Mouse (Mus musculus) retina, postnatal 7 days (tissue): Measurements from ENCODE around the gene Pcca.

ENCODE experiments used
- DNase-seq: peaks from one replicate; pipeline ENCODE4 v3.0.0-alpha.2; 2012; ENCODE audit warnings: low read depth, low spot score

The Pcca gene

DNA sequence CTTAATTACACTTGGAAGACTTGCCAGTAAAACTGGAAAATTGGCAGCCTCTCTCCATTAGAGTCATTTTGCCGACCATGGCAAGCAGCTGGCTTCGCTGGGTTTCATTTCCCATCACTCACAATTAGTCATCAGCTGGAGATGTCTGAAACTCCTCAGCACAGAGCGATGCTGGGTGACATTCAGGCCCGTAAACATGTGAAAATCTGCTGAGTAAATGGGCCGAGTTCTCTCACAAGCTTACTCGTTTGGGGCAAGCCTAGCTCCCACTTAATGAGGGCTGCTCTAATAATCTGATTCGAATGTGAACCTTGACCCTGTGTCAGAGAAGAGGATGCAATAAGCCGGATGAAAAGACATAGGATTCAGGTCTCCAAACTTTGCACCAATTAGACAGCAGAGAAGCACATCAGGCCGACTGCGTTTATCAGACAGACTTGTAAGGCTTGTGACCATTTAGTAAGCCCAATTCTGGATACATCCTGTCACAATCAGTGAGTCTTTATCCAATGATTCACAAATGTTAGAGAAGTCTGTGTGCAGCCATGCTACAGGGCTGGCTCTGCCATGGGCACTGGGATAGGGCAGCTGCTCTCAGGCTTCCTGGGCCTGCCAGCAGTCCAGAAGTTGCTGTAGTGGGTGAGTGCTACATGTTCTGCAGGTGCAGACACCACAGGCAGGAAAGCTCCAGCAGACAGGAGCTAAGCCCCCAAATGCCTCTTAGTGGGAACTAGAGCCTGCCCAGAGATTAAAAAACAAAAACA is 349.9 kb downstream of the Pcca start:
- DNase-seq, result peak; percentile 31

DNA sequence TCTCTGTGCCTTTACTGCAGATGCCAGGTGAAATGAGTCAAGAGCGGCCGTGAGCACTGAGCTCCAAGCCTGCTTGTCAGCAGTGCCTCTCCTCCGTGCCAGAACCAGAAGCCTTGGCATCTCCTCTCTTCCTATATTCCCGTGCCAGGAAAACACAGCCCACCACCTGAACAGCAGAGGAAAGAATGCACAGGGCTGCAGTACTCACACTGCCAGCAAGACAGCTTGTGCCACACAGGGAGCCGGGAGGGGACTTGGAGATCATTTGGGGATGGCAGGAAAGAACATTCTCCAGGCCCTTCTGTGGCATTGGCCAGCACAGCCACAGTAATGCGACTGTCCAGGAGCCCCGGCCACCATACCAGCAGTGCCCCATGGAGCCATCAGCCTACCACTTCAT is 351.8 kb downstream of the Pcca start:
- no peak for DNase-seq

DNA sequence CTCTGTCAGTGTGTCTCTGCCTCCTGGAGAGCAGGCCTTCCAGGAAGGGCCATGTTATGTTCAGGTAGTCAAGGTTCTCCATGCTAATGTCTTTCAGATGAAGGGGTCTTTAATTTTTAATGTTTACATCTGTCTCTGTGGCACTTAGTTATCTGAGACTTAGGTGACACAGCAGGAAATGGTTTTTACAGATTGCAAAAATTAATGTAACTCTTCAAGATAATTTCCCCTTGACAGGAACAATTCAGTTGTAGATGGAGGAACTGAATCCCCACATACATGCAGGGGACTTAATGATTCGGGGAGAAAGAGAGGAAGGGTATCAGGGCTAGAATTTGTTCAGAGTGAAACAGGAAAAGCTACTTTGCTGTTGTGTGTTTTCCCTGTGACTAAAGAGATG is 353.2 kb downstream of the Pcca start:
- DNase-seq, result no peak

GRCm38 (mm10) chr14:122887702-122888479 is 353.8 kb downstream of the Pcca start:
- DNase-seq, result no peak

- no peak for DNase-seq
These were observed 354.4 kb downstream of the Pcca start for GRCm38 (mm10) chr14:122888480-122888872.

DNA sequence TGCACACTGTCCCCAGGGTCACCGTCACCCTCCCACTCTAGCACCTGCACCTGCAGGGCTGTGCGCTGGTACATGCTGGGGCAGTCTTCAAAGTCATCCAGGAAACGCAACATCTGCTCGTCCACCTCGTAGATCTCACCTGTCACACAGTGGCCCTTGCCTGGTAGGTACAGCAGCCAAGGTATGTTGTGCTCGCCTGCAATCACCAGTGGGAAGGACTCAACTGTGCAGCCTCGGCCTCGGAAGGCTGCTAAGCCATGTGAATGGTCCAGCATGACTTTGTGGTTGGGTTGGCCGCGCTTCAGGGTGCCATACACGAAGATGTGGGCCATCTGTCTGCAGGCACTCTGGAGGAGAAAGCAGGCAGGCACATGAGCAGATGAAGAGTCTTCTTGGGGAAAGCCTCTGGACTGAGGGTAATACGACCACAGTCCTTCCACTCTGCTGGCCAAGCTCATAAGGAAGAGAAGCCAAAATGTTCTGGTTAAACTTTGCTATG is 357.4 kb downstream of the Pcca start:
- no peak for DNase-seq

- DNase-seq, result no peak
These were observed 362.0 kb downstream of the Pcca start for GRCm38 (mm10) chr14:122896106-122896505.

DNA sequence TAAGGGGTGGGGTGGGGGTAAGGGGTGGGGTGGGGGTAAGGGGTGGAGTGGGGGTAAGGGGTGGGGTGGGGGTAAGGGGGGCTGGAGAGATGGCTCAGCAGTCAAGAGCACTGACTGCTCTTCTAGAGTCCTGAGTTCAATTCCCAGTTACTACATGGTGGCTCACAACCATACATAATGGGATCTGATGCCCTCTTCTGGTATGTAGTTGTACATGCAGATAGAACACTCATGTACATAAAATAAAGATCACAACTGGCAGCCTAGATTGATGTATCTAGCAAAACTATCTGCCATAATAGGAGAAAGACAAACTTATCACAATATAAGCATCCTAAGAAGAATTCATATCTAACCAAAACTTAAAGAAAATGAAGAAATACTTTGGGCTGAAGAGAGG is 364.4 kb downstream of the Pcca start:
- DNase-seq, result no peak

GRCm38 (mm10) chr14:122900679-122901078 is 366.6 kb downstream of the Pcca start:
- no peak for DNase-seq

GRCm38 (mm10) chr14:122901177-122901576 is 367.1 kb downstream of the Pcca start:
- DNase-seq, result no peak

DNA sequence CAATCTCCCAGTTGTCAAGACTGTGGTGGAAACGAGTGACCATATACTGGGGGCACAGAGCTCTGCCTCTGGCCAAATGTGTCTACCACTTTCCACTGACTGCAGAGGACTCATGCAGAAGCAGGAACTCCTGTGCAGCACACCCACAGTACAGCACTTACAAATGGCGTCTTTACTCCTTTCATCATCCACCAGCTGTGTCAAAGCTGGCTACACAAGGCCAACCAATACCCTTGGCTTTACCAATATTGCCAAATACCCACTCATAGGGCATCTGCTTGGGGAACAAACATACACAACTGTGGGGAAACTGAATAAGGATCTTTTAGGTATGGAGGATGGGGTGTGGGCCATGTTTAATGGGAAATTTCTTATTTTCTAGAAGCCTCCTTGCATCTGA is 367.6 kb downstream of the Pcca start:
- no peak for DNase-seq

DNA sequence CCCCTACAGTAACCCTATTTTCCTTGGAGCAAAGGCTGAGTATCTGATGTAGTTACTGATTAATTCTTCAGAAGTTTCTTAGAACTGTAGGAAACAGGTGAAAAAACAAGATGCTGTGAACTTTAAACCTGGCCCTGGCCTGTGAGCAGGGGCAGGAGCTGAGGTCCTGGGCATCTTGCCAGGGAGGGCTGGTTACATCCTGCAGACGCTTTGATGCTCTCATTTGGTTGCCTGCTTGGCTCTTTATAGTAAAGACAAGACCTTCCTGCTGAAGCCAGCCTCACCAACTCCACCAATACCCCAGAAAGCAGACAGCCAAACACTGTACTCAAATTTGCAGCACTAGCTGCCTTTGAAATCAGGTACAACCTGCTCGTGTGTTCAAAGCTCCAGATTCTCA is 368.0 kb downstream of the Pcca start:
- no peak for DNase-seq

GRCm38 (mm10) chr14:122902884-122903283 is 368.8 kb downstream of the Pcca start:
- no peak for DNase-seq

DNA sequence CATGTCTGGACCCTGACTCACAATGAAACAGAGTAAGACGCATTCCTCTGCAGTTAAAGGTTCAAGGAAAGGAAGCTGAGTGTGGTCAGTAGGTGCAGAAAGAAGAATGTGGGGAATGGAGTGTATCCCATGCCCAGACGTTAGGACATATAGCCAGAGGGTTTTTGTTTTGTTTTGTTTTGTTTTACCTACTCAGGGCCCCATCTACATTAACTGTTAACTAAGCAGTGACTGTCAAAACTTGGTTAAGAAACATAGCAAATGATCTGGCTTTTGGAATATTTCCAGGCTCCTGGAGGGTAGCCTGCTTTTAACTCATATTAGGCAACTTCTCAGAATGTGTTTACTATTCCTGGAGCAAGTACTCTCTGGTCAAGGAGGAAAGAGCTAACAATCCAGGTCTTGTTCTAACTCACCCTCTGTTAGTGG is 369.8 kb downstream of the Pcca start:
- no peak for DNase-seq

- DNase-seq, result no peak
These were observed 370.9 kb downstream of the Pcca start for GRCm38 (mm10) chr14:122905007-122905406.

DNA sequence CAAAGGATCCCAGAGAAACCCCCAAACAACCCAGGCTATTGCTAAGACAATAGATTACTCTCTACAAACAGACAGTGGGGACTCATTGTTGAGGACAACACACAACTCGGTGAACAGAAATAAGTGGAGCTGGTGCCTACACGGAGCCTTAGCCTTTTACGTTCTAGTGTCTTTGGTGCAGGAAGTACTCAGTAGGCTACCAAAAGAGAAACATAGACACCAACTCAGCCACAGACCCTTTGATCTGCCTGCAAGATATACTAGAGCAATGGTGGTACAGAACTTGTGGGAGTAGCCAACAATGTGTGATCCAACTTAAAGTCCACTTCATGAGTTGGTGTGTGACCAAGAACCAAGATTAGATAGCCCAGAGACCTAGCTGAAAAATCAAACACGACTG is 374.0 kb downstream of the Pcca start:
- no peak for DNase-seq

- DNase-seq, result no peak
These were observed 375.4 kb downstream of the Pcca start for GRCm38 (mm10) chr14:122909368-122910091.

GRCm38 (mm10) chr14:122911265-122911664 is 377.1 kb downstream of the Pcca start:
- DNase-seq, result no peak

DNA sequence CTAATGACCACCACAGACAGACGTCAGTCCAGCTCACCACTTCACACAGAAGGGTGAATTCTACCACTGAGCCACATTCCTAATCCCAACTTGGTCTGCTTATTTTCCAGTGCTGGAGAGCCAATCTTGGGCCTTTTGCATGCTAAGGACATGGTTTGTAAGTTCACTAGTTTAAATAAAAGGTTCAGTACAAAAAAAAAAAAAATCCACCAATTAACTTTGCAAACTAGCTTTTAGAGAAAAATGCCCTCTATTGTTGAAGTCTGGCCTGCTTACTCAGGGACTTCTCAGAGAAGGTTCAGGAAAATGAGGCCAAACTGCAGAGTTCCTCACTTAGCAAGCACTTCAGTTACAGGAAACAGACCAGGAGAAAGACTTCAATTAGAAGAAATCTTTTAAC is 378.0 kb downstream of the Pcca start:
- no peak for DNase-seq

DNA sequence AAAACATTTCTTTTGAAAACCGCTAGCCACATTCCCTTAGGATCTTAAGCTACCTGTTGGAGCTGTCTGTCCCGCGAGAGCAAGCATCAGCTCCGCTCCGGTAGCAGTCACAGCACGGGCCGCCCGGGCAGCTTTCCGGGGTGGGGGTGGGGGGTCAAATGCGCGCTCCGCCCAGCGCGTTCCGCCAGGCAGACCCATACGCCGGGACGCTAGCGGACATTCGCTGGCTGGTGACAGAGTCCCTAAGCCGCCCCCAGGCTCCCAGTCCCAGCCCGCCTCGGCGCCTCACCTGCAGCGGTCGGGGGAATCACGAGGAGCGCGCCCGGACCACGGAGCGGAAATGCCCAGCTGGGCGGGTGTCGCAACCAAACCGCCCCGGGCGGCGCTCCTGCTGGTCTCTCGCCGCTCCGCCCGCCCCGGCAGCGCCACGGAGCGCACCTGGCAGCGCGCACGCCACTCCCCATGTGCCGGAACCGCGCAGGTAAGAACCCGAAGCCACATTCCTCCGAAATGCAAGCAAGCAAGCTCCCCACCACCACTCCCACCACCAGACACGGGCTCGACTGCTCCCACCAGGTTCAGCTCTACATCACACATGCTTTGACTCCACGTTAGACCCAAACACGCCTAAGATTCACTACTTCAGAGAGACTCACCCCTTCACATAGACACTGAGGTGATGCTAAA is 378.8 kb downstream of the Pcca start:
- peak; percentile 34 for DNase-seq

DNA sequence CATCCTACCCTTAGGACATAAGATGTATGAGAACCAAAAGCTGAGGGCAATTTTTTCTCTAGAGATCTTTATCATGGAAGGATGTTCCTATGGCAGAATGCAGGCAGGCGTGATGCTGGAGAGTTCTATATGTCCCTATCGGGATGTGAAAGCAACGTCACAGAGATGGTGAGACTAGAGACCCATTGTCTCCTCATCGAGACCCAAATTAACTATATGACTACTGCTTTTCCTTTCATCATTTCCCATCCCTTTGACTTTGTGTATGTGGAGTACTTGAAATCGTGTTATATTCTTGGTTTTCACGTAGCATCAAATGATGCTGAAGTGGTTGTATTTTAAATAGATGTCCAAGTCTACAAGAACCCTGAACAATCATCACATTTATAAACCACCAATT is 379.5 kb downstream of the Pcca start, which contains the start of gene Ggact:
Gene Ggact, minus strand, starts transcription at position 101 of the 400 bp plus-strand sequence.
- DNase-seq, result no peak

DNA sequence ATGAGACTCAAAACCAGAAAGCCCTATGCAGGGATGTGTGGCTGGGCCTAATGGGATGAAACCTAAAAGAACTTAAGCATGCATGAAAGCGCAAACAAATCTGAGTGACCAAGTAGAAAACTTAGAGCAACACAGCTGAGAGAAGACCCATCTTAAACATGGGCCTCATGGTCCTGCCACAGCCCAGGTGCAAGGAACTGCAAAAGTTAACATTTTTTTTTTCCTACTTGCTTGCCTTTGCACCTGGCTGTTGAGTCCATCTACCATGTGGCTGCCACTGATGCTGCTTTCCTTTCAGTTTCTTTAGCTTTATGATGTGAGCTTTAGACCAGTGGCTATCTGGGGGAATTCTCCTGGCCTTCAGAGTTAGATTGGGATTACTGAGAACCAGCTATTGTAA is 383.6 kb downstream of the Pcca start:
- no peak for DNase-seq
